Mouse (Mus musculus) forebrain, embryonic 12.5 days (tissue): ENCODE results near the gene Dnajb1. TPM values are rescaled to one million over a fixed set of nuclear protein-coding genes. Genes with fewer than 3 reads are reported as not detected.
A peak's percentile ranks its signal among the peaks of the same experiment; 100 is the strongest.

Experiments used
- ATAC-seq: fragments of 200-750 bp; cut with Nextera tagmentation; 2 replicates; pipeline ENCODE4 v1.8.0; 2017; ENCODE audit warnings: moderate TSS enrichment; ENCODE audit not compliant: low FRiP score
- H3K27ac ChIP-seq: fragments of 300-500 bp; sonication (generic); 2 replicates; pipeline ENCODE4 v1.5.1; 2016; ENCODE audit warnings: mild to moderate bottlenecking
- H3K27me3 ChIP-seq: fragments of 300-500 bp; sonication (generic); 2 replicates; pipeline ENCODE4 v1.6.1; 2016; ENCODE audit warnings: mild to moderate bottlenecking
- H3K36me3 ChIP-seq: fragments of 300-500 bp; sonication (generic); replicated peaks from 2 replicates; pipeline ENCODE4 v1.6.1; 2016; ENCODE audit warnings: mild to moderate bottlenecking
- H3K4me1 ChIP-seq: fragments of 300-500 bp; sonication (generic); 2 replicates; pipeline ENCODE4 v1.6.1; 2016
- H3K4me2 ChIP-seq: fragments of 300-500 bp; sonication (generic); 2 replicates; pipeline ENCODE4 v1.6.1; 2016; ENCODE audit warnings: mild to moderate bottlenecking, moderate library complexity
- H3K4me3 ChIP-seq: fragments of 300-500 bp; sonication (generic); replicated peaks from 2 replicates; pipeline ENCODE4 v1.5.1; 2016; ENCODE audit warnings: mild to moderate bottlenecking
- H3K9ac ChIP-seq: fragments of 300-500 bp; sonication (generic); 2 replicates; pipeline ENCODE4 v1.6.1; 2016; ENCODE audit warnings: mild to moderate bottlenecking
- H3K9me3 ChIP-seq: fragments of 300-500 bp; sonication (generic); 2 replicates; pipeline ENCODE4 v1.6.1; 2016
- WGBS: fragments of 180-500 bp; shearing (Covaris S2); methylation state at CpG from one replicate; pipeline ENCODE4 v1.1.7; 2016; 5-methylcytosine and 5-hydroxymethylcytosine counted together
- polyA plus RNA-seq: library from polyadenylated mRNA; unstranded; fragments of >200 nt; fragmentation: Nextera tagmentation; extraction: Ambion mirVana; gene quantifications from 2 replicates; pipeline ENCODE4 v1.2.1, GENCODE M21; 2016

Gene Dnajb1
- polyA plus RNA-seq, 1 experiment from 2014 or later = 63.0 TPM

DNA sequence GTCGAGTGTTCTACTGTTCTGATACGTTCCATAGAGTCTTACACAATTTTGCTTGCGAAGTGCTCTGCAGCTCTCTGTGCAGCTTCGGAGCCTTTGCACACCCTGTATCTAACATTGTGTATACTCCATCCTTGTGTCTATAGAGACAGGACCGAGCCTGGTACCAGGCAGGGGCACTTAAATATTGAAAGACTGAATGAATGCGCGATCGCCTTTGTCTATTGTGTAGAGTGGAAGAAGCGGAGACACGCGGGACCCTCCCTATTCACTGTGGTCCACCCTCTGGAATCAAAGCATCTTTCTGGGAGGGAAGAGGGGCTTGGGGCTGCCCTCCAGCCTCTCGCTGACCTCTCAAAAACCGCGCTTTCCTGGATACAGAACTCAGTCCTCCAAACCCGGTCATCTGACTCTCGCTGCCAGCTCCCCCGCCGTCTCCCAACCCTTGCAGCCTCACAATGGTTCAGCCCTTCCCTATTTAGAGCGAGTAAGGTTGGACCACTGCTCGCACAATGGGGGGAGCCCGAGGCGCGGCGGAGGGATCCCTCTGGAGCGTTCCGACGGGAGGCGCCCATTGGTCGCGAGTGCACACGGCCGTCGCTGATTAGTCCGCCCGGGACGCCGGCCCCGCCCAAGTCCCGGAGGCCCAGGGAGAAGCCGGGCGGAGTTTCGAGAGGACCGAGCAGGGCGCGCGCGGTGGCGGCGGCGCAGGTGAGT is 44.2 kb downstream of the Dnajb1 start, which contains the start of gene Gipc1:
Gipc1 (plus strand) TSS at position 648 of the 714 bp plus-strand sequence.
- ATAC-seq = peak; percentile 98
- H3K9me3 ChIP-seq = 0 out of 2 replicates have a peak, but pooled peaks cover 2% of the 10 kb centered on the region
- H3K9ac ChIP-seq = peak within 1 kb of the TSS; percentile 90
- WGBS = 4% methylated on average over 47 of the region's 50 CpGs
- peaks cover 22% of the 10 kb centered on the region for H3K4me1 ChIP-seq
- peak within 1 kb of the TSS; percentile 96 for H3K4me2 ChIP-seq
- H3K27ac ChIP-seq = peak within 1 kb of the TSS; percentile 87
- no peaks in the 10 kb centered on the region for H3K27me3 ChIP-seq
- peak within 1 kb of the TSS; percentile 90 for H3K4me3 ChIP-seq
- H3K36me3 ChIP-seq = peaks cover 15% of the 10 kb centered on the region; the same call in 1 of the 2 replicates

GRCm38 (mm10) chr8:83652744-83653661 is 45.0 kb downstream of the Dnajb1 start:
- peaks cover 22% of the 10 kb centered on the region for H3K4me1 ChIP-seq
- peak overlapping the region; percentile 96 for H3K4me2 ChIP-seq
- peak overlapping the region; percentile 90 for H3K4me3 ChIP-seq
- H3K9ac ChIP-seq = peak overlapping the region; percentile 90
- no peaks in the 10 kb centered on the region for H3K27me3 ChIP-seq
- H3K36me3 ChIP-seq = peaks cover 21% of the 10 kb centered on the region
- ATAC-seq = no peak
- H3K9me3 ChIP-seq = 0 out of 2 replicates have a peak, but pooled peaks cover 2% of the 10 kb centered on the region
- WGBS = 2% methylated on average over 45 of the region's 46 CpGs
- peak overlapping the region; percentile 69 for H3K27ac ChIP-seq

DNA sequence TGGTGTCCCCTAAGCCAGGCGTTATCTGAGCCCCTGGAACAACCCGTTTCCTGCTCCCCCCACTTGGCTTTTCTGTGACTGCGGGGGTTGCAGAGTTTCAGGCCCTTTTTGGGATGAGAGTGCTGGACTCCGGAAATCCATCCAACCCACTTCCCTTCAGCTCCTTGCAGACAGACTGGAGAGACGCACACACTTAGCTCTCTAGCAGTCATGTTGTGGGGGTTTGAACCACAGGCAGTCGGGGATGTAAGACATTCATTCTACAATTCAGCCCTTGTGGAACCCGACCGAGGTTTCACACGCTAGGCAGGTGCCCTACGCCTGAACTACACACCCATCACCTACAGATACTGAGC is 45.6 kb downstream of the Dnajb1 start:
- Histone ChIP-seq H3K4me1 (peaks cover 24% of the 10 kb centered on the region), H3K9me3 (no peaks in the 10 kb centered on the region), H3K4me2 (peak overlapping the region; percentile 96), H3K4me3 (peak overlapping the region; percentile 90), H3K27me3 (no peaks in the 10 kb centered on the region), H3K27ac (peak overlapping the region; percentile 63; the same call in 1 of the 2 replicates), H3K36me3 (peaks cover 22% of the 10 kb centered on the region), H3K9ac (peak overlapping the region; percentile 90)
- no peak for ATAC-seq
- WGBS = 41% methylated on average over 10 of the region's 10 CpGs

DNA sequence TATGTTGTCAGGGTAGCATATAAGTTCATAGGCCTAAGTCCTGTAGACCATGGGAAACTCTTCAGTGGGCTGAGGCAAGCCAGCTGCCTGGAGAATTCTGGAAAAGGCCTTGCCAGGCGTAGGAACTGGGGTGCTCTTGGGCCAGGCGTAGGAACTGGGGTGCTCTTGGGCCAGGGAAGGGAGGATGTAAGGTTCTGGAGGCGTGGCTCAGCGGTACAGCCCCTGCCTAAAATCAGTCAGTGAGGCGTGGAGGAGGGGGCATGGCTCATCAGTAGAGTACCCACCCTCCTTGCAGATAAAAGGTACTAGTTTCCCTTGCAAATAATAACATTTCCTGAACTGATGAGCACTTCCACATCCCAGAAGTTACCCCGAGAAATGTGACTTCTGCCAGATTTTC is 46.7 kb downstream of the Dnajb1 start:
- Histone ChIP-seq H3K27ac (no peak overlapping the region), H3K9ac (no peak overlapping the region), H3K4me3 (no peak overlapping the region), H3K4me1 (peaks cover 26% of the 10 kb centered on the region), H3K27me3 (no peaks in the 10 kb centered on the region), H3K36me3 (peaks cover 22% of the 10 kb centered on the region), H3K4me2 (no peak overlapping the region), H3K9me3 (no peaks in the 10 kb centered on the region)
- no peak for ATAC-seq
- WGBS = 97% methylated on average over 6 of the region's 6 CpGs

DNA sequence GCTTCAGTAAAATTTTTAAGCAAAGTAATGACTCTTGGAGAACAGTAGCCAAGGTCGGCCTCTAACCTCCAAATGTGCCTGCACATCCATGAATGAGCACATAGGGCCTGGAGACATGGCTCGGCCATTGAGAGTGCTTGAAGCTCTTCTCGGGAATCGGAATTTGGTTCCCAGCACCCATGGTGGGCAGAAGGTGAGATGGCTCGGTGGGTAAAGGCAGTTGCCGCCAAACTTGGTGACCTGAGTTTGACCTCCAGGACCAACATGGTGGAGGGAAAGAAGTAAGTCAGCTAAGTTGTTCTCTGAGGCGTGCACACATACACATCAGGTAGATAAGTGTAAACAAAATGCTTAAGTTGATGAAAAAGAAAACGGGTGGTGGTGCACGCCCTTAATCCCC is 48.0 kb downstream of the Dnajb1 start:
- no peak overlapping the region for H3K27ac ChIP-seq
- no peaks in the 10 kb centered on the region for H3K9me3 ChIP-seq
- H3K4me2 ChIP-seq = no peak overlapping the region
- WGBS = 92% methylated on average over 9 of the region's 9 CpGs
- H3K4me1 ChIP-seq = peaks cover 39% of the 10 kb centered on the region
- no peak overlapping the region for H3K9ac ChIP-seq
- H3K4me3 ChIP-seq = no peak overlapping the region
- H3K36me3 ChIP-seq = peaks cover 22% of the 10 kb centered on the region
- ATAC-seq = no peak
- no peaks in the 10 kb centered on the region for H3K27me3 ChIP-seq

- no peak overlapping the region for H3K4me2 ChIP-seq
- H3K4me1 ChIP-seq = peaks cover 45% of the 10 kb centered on the region
- no peak overlapping the region for H3K4me3 ChIP-seq
- no peak overlapping the region for H3K27ac ChIP-seq
- WGBS = 81% methylated on average over 13 of the region's 13 CpGs
- ATAC-seq = no peak
- H3K9me3 ChIP-seq = no peaks in the 10 kb centered on the region
- peaks cover 22% of the 10 kb centered on the region for H3K36me3 ChIP-seq
- no peak overlapping the region for H3K9ac ChIP-seq
- no peaks in the 10 kb centered on the region for H3K27me3 ChIP-seq
Observed at GRCm38 (mm10) chr8:83656484-83657246, 48.7 kb downstream of the Dnajb1 start.

DNA sequence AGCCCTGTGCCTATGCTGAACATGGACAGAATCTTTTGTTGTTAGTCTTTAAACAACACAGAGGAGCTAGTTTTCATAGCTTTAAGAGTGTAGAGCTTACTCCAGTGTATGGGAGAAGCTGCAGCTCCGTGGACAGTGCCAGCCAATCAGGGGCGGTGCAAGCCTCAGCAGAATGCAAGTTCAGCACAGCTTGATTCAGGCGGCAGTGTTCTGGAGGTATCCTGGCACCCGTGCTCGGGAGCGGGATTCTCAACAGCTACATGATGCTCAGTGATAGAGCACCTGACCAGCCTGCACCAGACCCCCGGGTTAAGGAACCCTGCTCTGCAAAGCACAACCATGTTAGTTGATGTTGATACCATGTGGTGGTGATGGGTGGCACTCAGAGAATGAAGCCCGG is 52.6 kb downstream of the Dnajb1 start:
- no peaks in the 10 kb centered on the region for H3K27me3 ChIP-seq
- H3K4me1 ChIP-seq = peaks cover 36% of the 10 kb centered on the region
- 12% methylated on average over 8 of the region's 8 CpGs for WGBS
- 0 out of 2 replicates have a peak overlapping the region, but pooled peaks have one; percentile 0 for H3K27ac ChIP-seq
- peak overlapping the region; percentile 33; the same call in 1 of the 2 replicates for H3K9ac ChIP-seq
- H3K36me3 ChIP-seq = peaks cover 36% of the 10 kb centered on the region
- H3K9me3 ChIP-seq = no peaks in the 10 kb centered on the region
- H3K4me3 ChIP-seq = no peak overlapping the region
- peak overlapping the region; percentile 29 for H3K4me2 ChIP-seq
- peak; percentile 24; the same call in 1 of the 2 replicates for ATAC-seq

DNA sequence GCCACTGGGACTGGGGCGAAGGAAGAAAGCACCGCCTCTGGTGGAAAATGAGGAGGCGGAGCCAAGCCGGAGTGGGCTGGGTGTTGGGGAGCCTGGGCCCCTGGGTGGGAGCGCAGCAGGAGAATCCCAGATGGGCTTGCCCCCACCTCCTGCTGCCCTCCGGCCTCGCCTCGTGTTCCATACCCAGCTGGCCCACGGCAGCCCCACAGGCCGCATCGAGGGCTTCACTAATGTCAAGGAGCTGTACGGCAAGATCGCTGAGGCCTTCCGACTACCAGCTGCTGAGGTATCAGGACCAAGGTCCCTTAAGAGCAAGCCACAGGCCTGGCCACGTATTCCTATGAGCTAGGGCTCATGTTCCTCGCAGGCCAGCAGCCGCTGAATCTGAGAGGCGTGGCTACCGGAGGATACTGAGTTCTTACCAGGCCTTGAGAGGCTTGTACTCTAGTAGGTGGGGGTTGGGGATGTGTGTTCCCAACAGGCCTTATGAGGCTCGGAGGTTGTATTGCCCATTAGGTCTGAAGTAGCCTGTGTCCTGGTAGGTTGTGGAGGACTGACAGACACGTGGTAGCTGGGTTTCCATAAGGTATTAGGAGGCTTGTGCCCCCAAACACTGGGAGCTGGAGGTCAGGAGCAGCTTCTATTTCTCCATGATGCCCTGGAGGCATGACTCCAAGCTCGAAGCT is 53.1 kb downstream of the Dnajb1 start:
- Histone ChIP-seq H3K4me2 (peak overlapping the region; percentile 29), H3K4me3 (no peak overlapping the region), H3K27me3 (no peaks in the 10 kb centered on the region), H3K36me3 (peaks cover 32% of the 10 kb centered on the region), H3K27ac (0 out of 2 replicates have a peak overlapping the region, but pooled peaks have one; percentile 0), H3K9ac (peak overlapping the region; percentile 33; the same call in 1 of the 2 replicates), H3K9me3 (no peaks in the 10 kb centered on the region), H3K4me1 (peaks cover 36% of the 10 kb centered on the region)
- ATAC-seq = 0 out of 2 replicates have a peak, but pooled peaks have one; percentile 8
- WGBS = 19% methylated on average over 22 of the region's 22 CpGs

Other genes with a start within 250 kb of the Dnajb1 start
- gene Clgn, start 218.3 kb upstream of the Dnajb1 start, polyA plus RNA-seq = 6.3 and 6.8 TPM in 2 replicates
- gene Scoc, start 149.8 kb upstream of the Dnajb1 start, polyA plus RNA-seq = 167 and 176 TPM in 2 replicates
- not detected in 2 replicates for gene Olfr370, start 72.4 kb upstream of the Dnajb1 start, polyA plus RNA-seq
- 356 and 359 TPM in 2 replicates for gene Ndufb7, start 41.5 kb upstream of the Dnajb1 start, polyA plus RNA-seq
- gene Tecr, start 222 bp upstream of the Dnajb1 start, polyA plus RNA-seq = 541 and 550 TPM in 2 replicates
- gene Gipc1, start 44.5 kb downstream of the Dnajb1 start, polyA plus RNA-seq = 201 and 214 TPM in 2 replicates
- 0.91 and 0.96 TPM in 2 replicates for gene Ptger1, start 58.5 kb downstream of the Dnajb1 start, polyA plus RNA-seq
- gene Pkn1, start 91.0 kb downstream of the Dnajb1 start, polyA plus RNA-seq = 37.1 and 38.0 TPM in 2 replicates
- 168 and 185 TPM in 2 replicates for gene Ddx39, start 107.0 kb downstream of the Dnajb1 start, polyA plus RNA-seq
- 9.4 and 10.7 TPM in 2 replicates for gene Adgre5, start 133.1 kb downstream of the Dnajb1 start, polyA plus RNA-seq